Mouse (Mus musculus) testis, adult 2 months (tissue): ENCODE results near the gene Slc30a10. TPM values are rescaled to one million over a fixed set of nuclear protein-coding genes. Genes with fewer than 3 reads are reported as not detected.

ENCODE experiments used
- H3K27ac ChIP-seq: fragments of 200-500 bp; 2 replicates; pipeline ENCODE4 v1.5.1; 2012; ENCODE audit warnings: low read depth, low read length; ENCODE audit not compliant: control insufficient read depth, insufficient read depth
- H3K27me3 ChIP-seq: fragments of 200-500 bp; 2 replicates; pipeline ENCODE4 v1.6.1; 2012; ENCODE audit warnings: mild to moderate bottlenecking, low read length, moderate library complexity; ENCODE audit not compliant: control insufficient read depth, insufficient read depth
- H3K36me3 ChIP-seq: fragments of 200-500 bp; 2 replicates; pipeline ENCODE4 v1.6.1; 2012; ENCODE audit warnings: mild to moderate bottlenecking, low read length; ENCODE audit not compliant: control insufficient read depth, insufficient read depth
- H3K4me1 ChIP-seq: fragments of 200-500 bp; 2 replicates; pipeline ENCODE4 v1.6.1; 2012; ENCODE audit warnings: low read length; ENCODE audit not compliant: control insufficient read depth, insufficient read depth
- H3K4me3 ChIP-seq: fragments of 200-500 bp; 2 replicates; pipeline ENCODE4 v1.5.1; 2012; ENCODE audit warnings: low read depth, mild to moderate bottlenecking, low read length, moderate library complexity, mixed read lengths; ENCODE audit not compliant: control insufficient read depth
- CTCF ChIP-seq: fragments of 200-500 bp; IDR thresholded peaks from 2 replicates; pipeline ENCODE4 v1.5.1; 2012; ENCODE audit warnings: low read depth, mild to moderate bottlenecking, inconsistent platforms, low read length, moderate library complexity; ENCODE audit not compliant: control insufficient read depth, insufficient read depth, insufficient replicate concordance
- POLR2A ChIP-seq: fragments of 200-500 bp; IDR thresholded peaks from 2 replicates; pipeline ENCODE4 v1.6.1; 2012; ENCODE audit warnings: low read depth, mild to moderate bottlenecking, inconsistent platforms, low read length, moderate library complexity; ENCODE audit not compliant: control insufficient read depth
- polyA plus RNA-seq: library from polyadenylated mRNA; depleted of rRNA; stranded (reverse); fragments of >200 nt; gene quantifications from 2 replicates; pipeline ENCODE4 v1.2.3, GENCODE M21; 2012

The Slc30a10 gene
- polyA plus RNA-seq, 1 experiment = not detected

GRCm38 (mm10) chr1:185431245-185431997 lies 23.2 kb upstream of the Slc30a10 start:
- no peak overlapping the region for H3K27ac ChIP-seq
- no peaks in the 10 kb centered on the region; the same call in 1 of the 2 replicates for H3K36me3 ChIP-seq
- no peaks in the 10 kb centered on the region for H3K4me1 ChIP-seq
- no peak overlapping the region for H3K4me3 ChIP-seq
- no peak for TF ChIP-seq CTCF
- no peak for TF ChIP-seq POLR2A
- H3K27me3 ChIP-seq = no peaks in the 10 kb centered on the region

- Histone ChIP-seq H3K36me3 (no peaks in the 10 kb centered on the region; the same call in 1 of the 2 replicates), H3K27me3 (no peaks in the 10 kb centered on the region), H3K27ac (no peak overlapping the region), H3K4me1 (no peaks in the 10 kb centered on the region), H3K4me3 (no peak overlapping the region)
- TF ChIP-seq CTCF (no peak), POLR2A (no peak)
Measured at GRCm38 (mm10) chr1:185431998-185432317, 22.7 kb upstream of the Slc30a10 start.

GRCm38 (mm10) chr1:185433112-185433511 lies 21.5 kb upstream of the Slc30a10 start:
- Histone ChIP-seq H3K4me1 (no peaks in the 10 kb centered on the region), H3K27me3 (no peaks in the 10 kb centered on the region), H3K27ac (no peak overlapping the region), H3K36me3 (no peaks in the 10 kb centered on the region; the same call in 1 of the 2 replicates), H3K4me3 (no peak overlapping the region)
- TF ChIP-seq CTCF = no peak
- TF ChIP-seq POLR2A = no peak

GRCm38 (mm10) chr1:185438841-185439580 lies 15.6 kb upstream of the Slc30a10 start:
- no peak overlapping the region for H3K4me3 ChIP-seq
- TF ChIP-seq POLR2A (no peak), CTCF (no peak)
- H3K27me3 ChIP-seq = no peaks in the 10 kb centered on the region
- no peak overlapping the region for H3K27ac ChIP-seq
- no peaks in the 10 kb centered on the region for H3K36me3 ChIP-seq
- H3K4me1 ChIP-seq = peaks cover 4% of the 10 kb centered on the region

- Histone ChIP-seq H3K27me3 (no peaks in the 10 kb centered on the region), H3K27ac (no peak overlapping the region), H3K4me3 (no peak overlapping the region), H3K36me3 (no peaks in the 10 kb centered on the region), H3K4me1 (peaks cover 4% of the 10 kb centered on the region)
- no peak for TF ChIP-seq CTCF
- no peak for TF ChIP-seq POLR2A
Measured at GRCm38 (mm10) chr1:185441703-185442472, 12.8 kb upstream of the Slc30a10 start.

GRCm38 (mm10) chr1:185448936-185449335 lies 5.7 kb upstream of the Slc30a10 start:
- Histone ChIP-seq H3K27me3 (no peaks in the 10 kb centered on the region), H3K4me3 (peak overlapping the region; percentile 21), H3K27ac (peak overlapping the region; percentile 49; the same call in 1 of the 2 replicates), H3K36me3 (no peaks in the 10 kb centered on the region), H3K4me1 (peaks cover 11% of the 10 kb centered on the region)
- TF ChIP-seq POLR2A (no peak), CTCF (no peak)

- TF ChIP-seq CTCF (no peak), POLR2A (no peak)
- H3K27me3 ChIP-seq = no peaks in the 10 kb centered on the region
- H3K36me3 ChIP-seq = no peaks in the 10 kb centered on the region
- H3K4me1 ChIP-seq = peaks cover 11% of the 10 kb centered on the region
- H3K27ac ChIP-seq = no peak overlapping the region
- no peak overlapping the region for H3K4me3 ChIP-seq
Measured at GRCm38 (mm10) chr1:185449727-185450126, 4.9 kb upstream of the Slc30a10 start.
